Mouse (Mus musculus): Measurements from ENCODE around the gene Mapkapk3. TPM values are rescaled to one million over a fixed set of nuclear protein-coding genes. Genes with fewer than 3 reads are reported as not detected.

Gene Mapkapk3
- total and polyA plus RNA-seq, 3 experiments = 42.3 to 49.9 TPM; not detected in 1

DNA sequence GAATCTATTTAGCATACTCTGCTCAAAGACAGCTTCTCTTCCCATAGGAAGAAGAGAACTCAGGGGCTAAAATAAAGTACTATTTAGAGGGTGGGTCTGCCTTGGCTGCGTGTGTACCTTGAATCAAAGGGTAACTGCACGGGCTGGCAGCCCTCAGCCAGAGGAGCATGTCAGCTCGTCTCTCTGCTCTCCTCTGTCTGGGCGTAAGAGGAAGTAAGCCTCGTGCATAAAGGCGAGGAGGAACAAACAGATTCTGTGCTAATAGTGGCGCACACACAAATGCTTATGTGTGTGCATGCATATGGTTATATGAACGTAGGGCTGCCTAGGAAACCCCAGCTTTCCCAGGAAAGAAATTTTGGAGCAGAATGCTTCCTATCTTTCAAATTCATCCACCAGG is 28.8 kb downstream of the Mapkapk3 start (continued):
- no peak for TF ChIP-seq POLR2AphosphoS5 (IDR thresholded peaks at IDR 0.05; ENCODE audit: borderline replicate concordance, low read depth, low read length)
- TF ChIP-seq HCFC1 (IDR thresholded peaks at IDR 0.05; ENCODE audit: low read depth, low read length) = no peak
- no peak for TF ChIP-seq ETS1 (IDR thresholded peaks at IDR 0.05; ENCODE audit: low read depth, low read length)
- peak; percentile 68 for TF ChIP-seq MXI1 (IDR thresholded peaks at IDR 0.05; ENCODE audit: low read depth, low read length)
- TF ChIP-seq ZNF384 (IDR thresholded peaks at IDR 0.05; ENCODE audit: low read depth, low read length) = no peak
- TF ChIP-seq POLR2AphosphoS2 (IDR thresholded peaks at IDR 0.05; ENCODE audit: low read length) = no peak
- no peak for TF ChIP-seq MYB (IDR thresholded peaks at IDR 0.05; ENCODE audit: low read depth, low read length)
- no peak for TF ChIP-seq NRF1 (IDR thresholded peaks at IDR 0.05; ENCODE audit: insufficient read depth, low read depth, low read length, poor library complexity, severe bottlenecking)
- no peak for TF ChIP-seq GABPA (IDR thresholded peaks at IDR 0.05; ENCODE audit: low read depth, low read length)
- TF ChIP-seq RCOR1 (IDR thresholded peaks at IDR 0.05; ENCODE audit: low read depth, low read length) = no peak
- no peak for TF ChIP-seq TAL1 (IDR thresholded peaks at IDR 0.05; ENCODE audit: low read length)
- no peak for TF ChIP-seq CHD1 (IDR thresholded peaks at IDR 0.05; ENCODE audit: low read depth, low read length)
- no peak for TF ChIP-seq CHD2 (IDR thresholded peaks at IDR 0.05; ENCODE audit: low read length)
- no peak for TF ChIP-seq UBTF (IDR thresholded peaks at IDR 0.05; ENCODE audit: borderline replicate concordance, insufficient read depth, low read depth, low read length)
- no peak for TF ChIP-seq TCF12 (IDR thresholded peaks at IDR 0.05; ENCODE audit: low read depth, low read length)
- peak; percentile 85; the same call in 1 of the 2 replicates for TF ChIP-seq MYC (IDR thresholded peaks at IDR 0.05; ENCODE audit: low read depth, low read length)
- no peak for TF ChIP-seq MAFK (IDR thresholded peaks at IDR 0.05; ENCODE audit: borderline replicate concordance, low read depth, low read length)
- no peak for TF ChIP-seq JUND (IDR thresholded peaks at IDR 0.05; ENCODE audit: low read depth, low read length)

DNA sequence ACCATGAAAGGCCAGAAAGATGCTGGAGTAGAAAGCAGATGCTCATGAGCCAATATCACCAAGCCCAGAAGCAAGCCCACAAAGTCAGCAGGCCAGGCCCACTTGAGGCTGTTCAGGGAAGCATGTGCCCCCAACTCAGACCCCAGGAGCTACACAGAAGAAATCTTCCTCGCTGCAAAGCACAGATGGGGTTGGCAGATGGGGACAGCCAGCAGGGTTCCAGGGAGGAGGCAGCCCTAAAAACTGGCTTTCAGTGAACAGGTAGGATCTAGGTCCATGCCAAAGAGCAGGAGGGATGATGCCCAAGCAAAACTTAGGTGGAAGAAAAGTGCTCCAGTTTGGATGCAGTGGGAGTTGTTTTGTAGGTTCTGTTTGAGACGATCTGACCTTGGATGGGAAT is 29.2 kb downstream of the Mapkapk3 start:
- peaks cover 0 to 16% of the 10 kb centered on the region in 2 experiments; a peak in 3 of 4 replicates for H3K36me3 ChIP-seq (ENCODE audit: control insufficient read depth in 1 of 2, insufficient read depth in 2 of 2, low read length in 2 of 2)
- H3K9ac ChIP-seq (ENCODE audit: control insufficient read depth, low read depth, low read length, poor library complexity, severe bottlenecking) = peak overlapping the region; percentile 40; the same call in 1 of the 2 replicates
- DNase-seq (ENCODE audit: low read depth, low spot score) = no peak
- no peaks in the 10 kb centered on the region for H3K79me2 ChIP-seq (ENCODE audit: control insufficient read depth, insufficient read depth, low read length, poor library complexity)
- no peaks in the 10 kb centered on the region for H3K9me3 ChIP-seq (replicated peaks; ENCODE audit: insufficient read depth, low read length)
- peaks cover 18 to 30% of the 10 kb centered on the region in 2 experiments for H3K4me1 ChIP-seq (ENCODE audit: control insufficient read depth in 1 of 2, insufficient read depth in 2 of 2, low read length in 2 of 2)
- peak overlapping the region; percentile 53 for H3K27ac ChIP-seq (ENCODE audit: control insufficient read depth, low read depth, low read length)
- H3K4me3 ChIP-seq (ENCODE audit: control insufficient read depth in 1 of 2, insufficient read depth in 1 of 2, low read depth in 2 of 2, low read length in 2 of 2) = no peak overlapping the region
- no peaks in the 10 kb centered on the region for H3K27me3 ChIP-seq (ENCODE audit: control insufficient read depth in 1 of 2, insufficient read depth in 2 of 2, low read length in 2 of 2)
- TF ChIP-seq TBP (IDR thresholded peaks at IDR 0.05; ENCODE audit: low read depth, low read length) = no peak
- no peak for TF ChIP-seq MXI1 (IDR thresholded peaks at IDR 0.05; ENCODE audit: low read depth, low read length)
